8 mouse cellular contexts compared by ENCODE assay signal in the genomic region with DNA sequence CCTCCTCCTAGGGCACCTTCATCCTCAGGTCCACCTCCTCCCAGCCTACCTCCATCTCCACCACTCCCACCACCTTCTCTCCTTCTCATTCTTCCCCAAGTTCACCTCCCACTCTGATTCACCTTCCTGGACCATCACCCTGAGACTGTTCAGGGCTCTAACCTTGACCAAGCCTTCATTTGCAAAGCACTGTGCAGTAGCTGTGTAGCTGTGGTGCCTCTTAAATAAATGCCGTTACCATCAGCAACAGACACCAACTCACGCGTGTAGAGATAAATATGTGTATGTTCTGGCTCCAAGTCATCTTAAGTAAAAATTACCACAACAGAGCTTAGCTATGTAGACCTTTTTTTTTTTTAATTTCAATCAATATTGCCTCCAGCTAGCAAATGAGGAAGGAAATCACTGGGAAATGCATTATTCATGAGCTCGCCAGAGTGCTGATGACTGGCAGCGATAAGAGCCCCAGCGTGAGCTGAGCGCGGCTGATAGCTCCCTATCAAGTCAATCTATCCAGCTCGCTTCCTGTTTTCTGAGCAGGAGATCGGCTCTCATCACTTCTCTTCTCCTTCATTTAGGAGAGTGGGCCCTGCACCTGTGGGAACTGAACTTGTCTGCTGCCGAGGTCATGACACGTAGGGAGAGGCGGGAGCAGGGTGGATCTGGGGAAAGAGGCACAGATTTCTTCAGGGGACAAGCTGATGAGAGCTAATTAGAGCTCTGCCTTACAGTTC.
A peak's percentile ranks its signal among the peaks of the same experiment; 100 is the strongest.
DNase-seq lines count a peak whose midpoint lies in the region; ATAC-seq and TF ChIP-seq lines count a peak whose summit lies in the region.

No protein-coding gene starts in this region.

- H3K9ac ChIP-seq in kidney, embryonic 16.5 days (replicated peaks; ENCODE audit: low read length), result no peak overlapping the region

- H3K36me3 ChIP-seq in forebrain, embryonic 10.5 days (replicated peaks), result no peaks in the 10 kb centered on the region
- no peaks in the 10 kb centered on the region for H3K36me3 ChIP-seq in kidney, embryonic 16.5 days (ENCODE audit: insufficient read depth, low read length)

- no peak for TF ChIP-seq CTCF in left cerebral cortex, adult 2 months (IDR thresholded peaks at IDR 0.05)

- peak overlapping the region; percentile 36 for H3K4me2 ChIP-seq in kidney, embryonic 16.5 days (replicated peaks; ENCODE audit: low read depth, low read length)

- DNase-seq in thymus, postnatal 0 days (ENCODE audit: low spot score), result peak; percentile 10
- no peak for DNase-seq in thymus, postnatal 14 days
- DNase-seq in forebrain, embryonic 10.5 days (ENCODE audit: extremely low spot score, low spot score), result peak; percentile 34
- DNase-seq in retina, embryonic 14.5 days (ENCODE audit: low spot score), result peak; percentile 55
- no peak for DNase-seq in testis, postnatal 14 days (ENCODE audit: low spot score)
- DNase-seq in left cerebral cortex, adult 2 months (ENCODE audit: extremely low spot score in 1 of 2, low spot score in 2 of 2), result no peak
- DNase-seq in left cerebral cortex, postnatal 36 days (ENCODE audit: low spot score in 2 of 2), result no peak

- peaks cover 85% of the 10 kb centered on the region for H3K27me3 ChIP-seq in forebrain, embryonic 10.5 days (ENCODE audit: poor library complexity, severe bottlenecking)
- H3K27me3 ChIP-seq in kidney, embryonic 16.5 days (ENCODE audit: insufficient read depth, low read length), result peaks cover 29% of the 10 kb centered on the region

- H3K4me1 ChIP-seq in forebrain, embryonic 10.5 days, result peaks cover 73% of the 10 kb centered on the region
- H3K4me1 ChIP-seq in kidney, embryonic 16.5 days (ENCODE audit: insufficient read depth, low read length), result peaks cover 42% of the 10 kb centered on the region

- 18% methylated on average over 13 of the region's 13 CpGs for WGBS in forebrain, embryonic 10.5 days
- WGBS in kidney, embryonic 16.5 days, result 19% methylated on average over 13 of the region's 13 CpGs

- no peak for ATAC-seq in kidney, embryonic 16.5 days (ENCODE audit: low FRiP score, low TSS enrichment)

- peak overlapping the region; percentile 40 for H3K4me3 ChIP-seq in forebrain, embryonic 10.5 days
- H3K4me3 ChIP-seq in kidney, embryonic 16.5 days (ENCODE audit: low read length), result no peak overlapping the region
- no peak overlapping the region for H3K4me3 ChIP-seq in left cerebral cortex, adult 2 months

- H3K9me3 ChIP-seq in forebrain, embryonic 10.5 days, result no peaks in the 10 kb centered on the region
- H3K9me3 ChIP-seq in kidney, embryonic 16.5 days (ENCODE audit: low read length), result no peaks in the 10 kb centered on the region

- intact Hi-C loops in left cerebral cortex, adult 2 months (cut with DNase I), result loop anchor here (5.0 kb wide), 1 partner anchor 73 kb away; no protein-coding TSS in a partner anchor
- intact Hi-C loops in left cerebral cortex, postnatal 36 days (cut with DNase I), result no loop called here

- peak overlapping the region; percentile 58; the same call in 1 of the 2 replicates for H3K27ac ChIP-seq in forebrain, embryonic 10.5 days
- peak overlapping the region; percentile 11 for H3K27ac ChIP-seq in kidney, embryonic 16.5 days (ENCODE audit: low read length)
- no peak overlapping the region for H3K27ac ChIP-seq in left cerebral cortex, adult 2 months

Comparison
In these comparisons a context has a peak if more than half of its experiments do, and no peak if none do; other contexts are left out.
1. DNase-seq: peak in thymus, postnatal 0 days (single experiment), forebrain, embryonic 10.5 days (single experiment) and retina, embryonic 14.5 days (single experiment); none in thymus, postnatal 14 days (single experiment), testis, postnatal 14 days (single experiment), left cerebral cortex, adult 2 months (0 of 2) and left cerebral cortex, postnatal 36 days (0 of 2).